Mouse (Mus musculus) liver, embryonic 14.5 days (tissue): ENCODE results near the gene Elp5. TPM values are rescaled to one million over a fixed set of nuclear protein-coding genes. Genes with fewer than 3 reads are reported as not detected.

Experiments used
- ATAC-seq: fragments of 200-750 bp; cut with Nextera tagmentation; 2 replicates; pipeline ENCODE4 v1.8.0; 2017; ENCODE audit warnings: moderate number of reproducible peaks, mild to moderate bottlenecking, moderate library complexity; ENCODE audit not compliant: insufficient read depth
- DNase-seq, 3 experiments: peaks; one replicate each; pipeline ENCODE4 v3.0.0-alpha.2; 2012 to 2013; ENCODE audit warnings: low read depth in 3 of 3, low spot score in 3 of 3
- H3K27ac ChIP-seq: fragments of 300-500 bp; sonication (generic); 2 replicates; pipeline ENCODE4 v1.5.1; 2014; ENCODE audit warnings: moderate library complexity, mild to moderate bottlenecking, control low read depth, inconsistent platforms
- H3K27me3 ChIP-seq: fragments of 300-500 bp; sonication (generic); 2 replicates; pipeline ENCODE4 v1.6.1; 2014; ENCODE audit warnings: mild to moderate bottlenecking, low read length, moderate library complexity; ENCODE audit not compliant: control insufficient read depth, insufficient read depth
- H3K36me3 ChIP-seq: fragments of 300-500 bp; sonication (generic); replicated peaks from 2 replicates; pipeline ENCODE4 v1.6.1; 2014; ENCODE audit warnings: low read depth; ENCODE audit not compliant: control insufficient read depth, insufficient read depth
- H3K4me1 ChIP-seq, 2 experiments: fragments of 200-500 bp in 1 of 2; fragments of 300-500 bp in 1 of 2; sonication (generic) in 1 of 2; replicated peaks; 2 replicates each; pipeline ENCODE4 v1.6.1; 2012 to 2014; ENCODE audit warnings: antibody characterized with exemption in 1 of 2, inconsistent platforms in 1 of 2, low read length in 1 of 2; ENCODE audit not compliant: control insufficient read depth in 2 of 2, insufficient read depth in 2 of 2
- H3K4me2 ChIP-seq: fragments of 300-500 bp; sonication (generic); 2 replicates; pipeline ENCODE4 v1.6.1; 2014; ENCODE audit warnings: low read depth, mild to moderate bottlenecking, control low read depth, moderate library complexity
- H3K4me3 ChIP-seq, 2 experiments: fragments of 200-500 bp in 1 of 2; fragments of 300-500 bp in 1 of 2; sonication (generic) in 1 of 2; 2 replicates each; pipeline ENCODE4 v1.5.1; 2012 to 2014; ENCODE audit warnings: low read depth in 2 of 2, low read length in 2 of 2, mild to moderate bottlenecking in 2 of 2, control low read depth in 1 of 2, inconsistent platforms in 1 of 2, moderate library complexity in 1 of 2; ENCODE audit not compliant: insufficient read depth in 1 of 2
- H3K9ac ChIP-seq: fragments of 300-500 bp; sonication (generic); replicated peaks from 2 replicates; pipeline ENCODE4 v1.6.1; 2014; ENCODE audit warnings: mild to moderate bottlenecking, control low read depth, moderate library complexity
- H3K9me3 ChIP-seq: fragments of 300-500 bp; sonication (generic); 2 replicates; pipeline ENCODE4 v1.6.1; 2016; ENCODE audit warnings: low read length, mixed read lengths; ENCODE audit not compliant: control insufficient read depth
- CTCF ChIP-seq: IDR thresholded peaks from 2 replicates; pipeline ENCODE4 v1.5.1; 2016; ENCODE audit warnings: antibody characterized with exemption, low read depth, control low read depth
- EP300 ChIP-seq: IDR thresholded peaks from 2 replicates; pipeline ENCODE4 v1.6.1; 2016; ENCODE audit warnings: antibody characterized with exemption, low read depth
- WGBS: fragments of 180-500 bp; shearing (Covaris S2); extraction: QIAGEN DNeasy Blood & Tissue Kit; methylation state at CpG from one replicate; pipeline ENCODE4 v1.1.7; 2014; ENCODE audit not compliant: insufficient replicate concordance; 5-methylcytosine and 5-hydroxymethylcytosine counted together
- polyA plus RNA-seq, 2 experiments: library from polyadenylated mRNA; depleted of rRNA in 1 of 2; stranded (reverse) in 1 of 2; unstranded in 1 of 2; fragments of >200 nt; fragmentation: Nextera tagmentation in 1 of 2; extraction: Ambion mirVana in 1 of 2; gene quantifications; 2 replicates each; pipeline versions ENCODE4 v1.2.1 to v1.2.3; 2012 to 2014

Gene Elp5
- polyA plus RNA-seq, 2 experiments = 44.0 to 70.2 TPM

DNA sequence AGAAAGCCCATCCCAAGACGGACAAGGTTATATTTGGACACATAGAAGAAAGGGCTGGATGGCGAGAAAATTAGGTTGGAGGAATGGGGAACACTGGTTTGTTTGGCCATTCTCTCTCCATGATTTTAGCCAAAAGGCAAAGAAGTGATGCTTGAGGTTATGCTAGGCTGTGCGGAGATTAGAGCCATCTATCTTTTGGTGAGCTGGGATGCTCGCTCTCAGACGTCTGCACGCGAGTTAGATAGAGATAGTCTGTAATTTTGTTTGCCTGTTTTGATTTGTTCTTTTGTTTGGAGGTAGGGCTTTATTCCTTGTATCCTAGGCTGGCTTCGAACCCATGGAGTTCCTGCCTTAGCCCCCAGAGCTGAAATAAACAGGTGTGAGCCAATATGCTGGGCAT is 18.8 kb upstream of the Elp5 start:
- no peak overlapping the region for H3K27ac ChIP-seq
- H3K4me3 ChIP-seq = peak overlapping the region; percentile 69
- H3K9ac ChIP-seq = peak overlapping the region; percentile 64
- DNase-seq (no peak), ATAC-seq (no peak)
- peaks cover 24% of the 10 kb centered on the region for H3K36me3 ChIP-seq
- WGBS = 9% methylated on average over 8 of the region's 8 CpGs
- no peaks in the 10 kb centered on the region for H3K27me3 ChIP-seq
- H3K4me2 ChIP-seq = peak overlapping the region; percentile 91
- TF ChIP-seq EP300 (no peak), CTCF (no peak)
- H3K4me1 ChIP-seq = peaks cover 11 to 24% of the 10 kb centered on the region in 2 experiments
- no peaks in the 10 kb centered on the region for H3K9me3 ChIP-seq

DNA sequence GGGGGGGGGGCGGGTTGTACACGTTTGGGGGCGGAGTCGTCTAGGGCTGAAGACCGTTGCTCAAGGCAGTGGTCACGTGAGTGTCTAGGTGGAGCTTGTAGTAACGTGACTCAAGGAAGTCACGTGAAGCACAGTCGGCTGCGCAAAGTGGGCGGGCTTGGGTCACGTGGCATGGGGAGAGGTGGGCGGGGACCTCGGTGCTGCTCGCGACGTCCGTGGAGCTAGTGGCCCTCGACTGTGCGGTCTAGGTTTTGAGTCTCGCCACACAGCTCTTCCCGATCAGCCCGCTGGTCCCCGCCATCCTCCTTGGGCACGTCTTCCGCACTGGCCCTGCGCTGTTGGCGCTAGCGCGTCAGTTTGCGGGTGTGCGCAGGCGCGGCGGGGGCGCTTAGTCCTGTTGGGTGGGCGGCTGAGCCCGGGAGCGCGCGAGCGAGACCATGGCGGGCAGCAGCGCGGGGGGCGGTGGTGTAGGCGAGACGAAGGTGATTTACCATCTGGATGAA is 18.1 kb upstream of the Elp5 start, which contains the start of gene Dvl2:
Dvl2 (plus strand) TSS at position 200 of the 503 bp plus-strand sequence.
- DNase-seq (peak; percentile 90 to 92 (median 91)), ATAC-seq (peak; percentile 11)
- Histone ChIP-seq H3K4me3 (peak within 1 kb of the TSS; percentile 69), H3K9me3 (no peaks in the 10 kb centered on the region), H3K27ac (peak within 1 kb of the TSS; percentile 22; the same call in 1 of the 2 replicates), H3K4me2 (peak within 1 kb of the TSS; percentile 91), H3K9ac (peak within 1 kb of the TSS; percentile 64), H3K36me3 (peaks cover 24% of the 10 kb centered on the region), H3K27me3 (no peaks in the 10 kb centered on the region), H3K4me1 (peaks cover 11 to 24% of the 10 kb centered on the region in 2 experiments)
- TF ChIP-seq EP300 (peak; percentile 34), CTCF (no peak)
- WGBS = under 1% methylated on average over 48 of the region's 48 CpGs

DNA sequence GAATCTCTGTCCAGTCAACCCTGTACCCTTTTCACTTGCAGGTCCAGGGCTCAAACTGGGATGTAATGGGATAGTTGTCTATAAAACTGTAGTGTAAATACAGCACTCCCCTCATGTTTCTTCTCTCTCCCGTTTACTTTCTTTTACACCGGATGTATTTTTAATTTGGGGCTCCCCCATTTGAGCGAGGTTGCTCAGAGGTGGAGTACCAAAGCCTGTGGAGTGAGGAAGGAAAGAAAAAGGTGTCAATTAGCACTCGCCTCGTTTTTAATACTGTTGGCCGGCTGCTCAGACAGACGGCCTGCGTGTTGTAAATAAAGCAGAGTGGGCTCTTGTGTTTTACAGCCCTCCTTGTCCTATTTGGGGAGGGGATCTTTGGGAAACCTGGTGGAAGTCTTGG is 17.3 kb upstream of the Elp5 start:
- no peaks in the 10 kb centered on the region for H3K9me3 ChIP-seq
- no peak overlapping the region for H3K9ac ChIP-seq
- DNase-seq = no peak
- TF ChIP-seq EP300 (no peak), CTCF (no peak)
- peak overlapping the region; percentile 91; the same call in 1 of the 2 replicates for H3K4me2 ChIP-seq
- H3K36me3 ChIP-seq = peaks cover 25% of the 10 kb centered on the region
- no peak for ATAC-seq
- H3K27me3 ChIP-seq = no peaks in the 10 kb centered on the region
- peaks cover 12 to 25% of the 10 kb centered on the region in 2 experiments for H3K4me1 ChIP-seq
- no peak overlapping the region for H3K4me3 ChIP-seq
- peak overlapping the region; percentile 5; the same call in 1 of the 2 replicates for H3K27ac ChIP-seq
- WGBS = 80% methylated on average over 8 of the region's 8 CpGs

DNA sequence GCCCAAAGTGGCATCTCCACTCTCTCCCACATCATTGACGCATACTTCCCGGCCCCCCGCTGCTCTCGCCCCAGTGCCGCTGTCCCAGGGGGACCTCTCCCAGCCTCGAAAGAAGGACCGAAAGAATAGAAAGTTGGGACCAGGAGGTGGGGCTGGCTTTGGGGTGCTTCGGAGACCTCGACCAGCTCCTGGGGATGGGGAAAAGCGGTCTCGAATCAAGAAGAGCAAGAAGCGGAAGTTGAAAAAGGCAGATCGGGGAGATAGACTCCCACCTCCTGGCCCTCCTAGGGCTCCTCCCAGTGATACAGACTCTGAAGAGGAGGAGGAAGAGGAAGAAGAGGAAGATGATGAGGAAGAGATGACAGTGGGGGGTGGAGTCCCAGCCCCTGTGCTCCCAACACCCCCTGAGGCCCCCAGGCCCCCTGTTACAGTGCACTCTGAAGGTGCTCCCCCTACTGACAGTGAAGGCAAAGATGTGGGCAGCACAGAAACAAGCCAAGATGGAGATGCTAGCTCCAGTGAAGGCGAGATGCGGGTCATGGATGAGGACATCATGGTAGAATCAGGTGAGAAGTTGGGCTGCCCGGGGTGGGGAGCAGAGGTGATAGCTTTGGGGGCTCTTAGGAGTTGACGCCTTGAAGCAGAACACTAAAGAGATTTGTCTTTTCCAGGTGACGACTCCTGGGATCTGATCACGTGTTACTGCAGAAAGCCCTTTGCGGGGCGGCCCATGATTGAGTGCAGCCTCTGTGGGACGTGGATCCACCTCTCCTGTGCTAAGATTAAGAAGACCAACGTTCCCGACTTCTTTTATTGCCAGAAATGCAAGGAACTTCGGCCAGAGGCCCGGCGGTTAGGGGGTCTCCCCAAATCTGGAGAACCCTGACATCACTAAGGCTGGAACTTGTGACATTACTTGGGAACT is 16.5 kb upstream of the Elp5 start:
- Histone ChIP-seq H3K27me3 (no peaks in the 10 kb centered on the region), H3K36me3 (peaks cover 34% of the 10 kb centered on the region), H3K27ac (no peak overlapping the region), H3K4me2 (no peak overlapping the region), H3K4me1 (peaks cover 16 to 29% of the 10 kb centered on the region in 2 experiments), H3K9me3 (no peaks in the 10 kb centered on the region), H3K9ac (no peak overlapping the region), H3K4me3 (no peak overlapping the region)
- DNase-seq (no peak), ATAC-seq (no peak)
- TF ChIP-seq EP300 = no peak
- peak; percentile 53 for TF ChIP-seq CTCF
- WGBS = 83% methylated on average over 27 of the region's 27 CpGs

DNA sequence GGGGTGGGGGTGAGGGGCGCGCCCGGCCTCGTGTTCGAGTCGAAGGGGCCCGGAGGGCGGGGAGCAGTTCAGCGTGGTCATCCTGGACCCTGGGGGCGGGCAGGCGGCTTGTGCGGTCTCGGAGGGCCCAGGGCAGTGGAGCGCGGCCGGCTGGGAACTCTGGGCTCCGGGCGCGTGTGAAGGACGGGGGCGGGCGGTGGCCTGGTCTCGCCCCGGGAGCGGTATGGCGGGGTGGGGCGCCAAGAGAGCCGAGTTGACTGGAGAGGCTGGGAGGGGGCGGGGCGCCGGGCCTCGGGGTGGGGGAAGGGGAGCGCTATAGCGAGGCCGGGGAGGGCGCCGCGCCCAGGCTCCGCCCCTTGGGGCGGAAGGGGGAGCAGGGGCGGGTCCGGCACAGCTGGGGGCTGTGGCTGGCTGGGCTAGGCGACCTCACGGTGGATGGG is 14.8 kb upstream of the Elp5 start:
- H3K9ac ChIP-seq = peak overlapping the region; percentile 100
- DNase-seq (peak; percentile 73 to 78 (median 76)), ATAC-seq (peak; percentile 68)
- H3K4me1 ChIP-seq = peaks cover 22 to 34% of the 10 kb centered on the region in 2 experiments
- H3K4me2 ChIP-seq = peak overlapping the region; percentile 91
- peak overlapping the region; percentile 90 to 97 for H3K4me3 ChIP-seq
- no peaks in the 10 kb centered on the region for H3K27me3 ChIP-seq
- H3K9me3 ChIP-seq = no peaks in the 10 kb centered on the region
- peaks cover 40% of the 10 kb centered on the region for H3K36me3 ChIP-seq
- TF ChIP-seq CTCF = no peak
- WGBS = under 1% methylated on average over 38 of the region's 44 CpGs
- peak overlapping the region; percentile 95 for H3K27ac ChIP-seq
